Mouse (Mus musculus) kidney, adult 2 months (tissue): ENCODE results near the gene Dlg2.

Experiments used
- CTCF ChIP-seq: fragments of 200-500 bp; conservative IDR thresholded peaks from 2 replicates; pipeline ENCODE4 v1.5.1; 2011; ENCODE audit warnings: low read depth, mild to moderate bottlenecking, control low read depth, low read length, moderate library complexity, mixed read lengths; ENCODE audit not compliant: insufficient read depth, insufficient read length
- POLR2A ChIP-seq: fragments of 200-500 bp; IDR thresholded peaks from one replicate; pipeline ENCODE4 v1.6.1; 2011; ENCODE audit warnings: low read depth, low read length, control low read depth

DNA sequence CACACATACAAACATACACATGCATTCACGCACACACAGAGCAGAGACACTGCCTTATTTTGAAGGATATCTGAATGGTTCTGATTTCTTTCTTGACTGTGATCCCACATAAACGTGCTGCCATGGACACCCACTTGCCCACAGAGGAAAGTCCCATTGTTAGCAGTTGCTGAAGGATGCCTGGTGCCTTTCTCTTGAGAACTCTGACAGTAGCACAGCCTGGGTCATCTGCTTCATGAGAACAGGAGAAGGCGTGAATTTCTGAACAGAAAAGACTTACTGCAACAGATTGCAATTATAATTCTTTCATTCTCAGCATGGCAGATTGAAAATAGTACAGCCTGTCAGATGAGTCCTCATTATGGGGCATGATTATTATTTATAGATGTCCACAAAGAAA, 1442.6 kb downstream of the Dlg2 start:
- TF ChIP-seq CTCF (no peak), POLR2A (no peak)
